Mouse (Mus musculus) stomach, embryonic 16.5 days (tissue): Measurements from ENCODE around the gene Nxnl2. TPM values are rescaled to one million over a fixed set of nuclear protein-coding genes. Genes with fewer than 3 reads are reported as not detected.

Source experiments
- ATAC-seq: fragments of 200-750 bp; cut with Nextera tagmentation; 2 replicates; pipeline ENCODE4 v1.8.0; 2017; ENCODE audit warnings: moderate number of reproducible peaks, moderate TSS enrichment; ENCODE audit not compliant: insufficient read depth, low FRiP score
- H3K27ac ChIP-seq: fragments of 300-500 bp; sonication (generic); 2 replicates; pipeline ENCODE4 v1.5.1; 2014; ENCODE audit warnings: low read length
- H3K27me3 ChIP-seq: fragments of 300-500 bp; sonication (generic); 2 replicates; pipeline ENCODE4 v1.6.1; 2014; ENCODE audit warnings: low read length, control low read depth, mixed read lengths; ENCODE audit not compliant: control insufficient read depth, insufficient read depth
- H3K36me3 ChIP-seq: fragments of 300-500 bp; sonication (generic); 2 replicates; pipeline ENCODE4 v1.6.1; 2014; ENCODE audit warnings: low read length; ENCODE audit not compliant: control insufficient read depth, insufficient read depth
- H3K4me1 ChIP-seq: fragments of 300-500 bp; sonication (generic); 2 replicates; pipeline ENCODE4 v1.6.1; 2014; ENCODE audit warnings: low read length, control low read depth, mixed read lengths; ENCODE audit not compliant: control insufficient read depth, insufficient read depth
- H3K4me2 ChIP-seq: fragments of 300-500 bp; sonication (generic); 2 replicates; pipeline ENCODE4 v1.6.1; 2014; ENCODE audit warnings: low read depth, low read length, mixed read lengths
- H3K4me3 ChIP-seq: fragments of 300-500 bp; sonication (generic); replicated peaks from 2 replicates; pipeline ENCODE4 v1.5.1; 2014; ENCODE audit warnings: mild to moderate bottlenecking, low read length
- H3K9ac ChIP-seq: fragments of 300-500 bp; sonication (generic); 2 replicates; pipeline ENCODE4 v1.6.1; 2014; ENCODE audit warnings: low read length
- H3K9me3 ChIP-seq: fragments of 300-500 bp; sonication (generic); replicated peaks from 2 replicates; pipeline ENCODE4 v1.6.1; 2016; ENCODE audit warnings: low read length, control low read depth; ENCODE audit not compliant: control insufficient read depth
- WGBS: fragments of 180-500 bp; shearing (Covaris S2); extraction: QIAGEN DNeasy Blood & Tissue Kit; methylation state at CpG from one replicate; pipeline ENCODE4 v1.1.7; 2014; 5-methylcytosine and 5-hydroxymethylcytosine counted together
- polyA plus RNA-seq: library from polyadenylated mRNA; unstranded; fragments of >200 nt; fragmentation: Nextera tagmentation; extraction: Ambion mirVana; gene quantifications from 2 replicates; pipeline ENCODE4 v1.2.1, GENCODE M21; 2015

The Nxnl2 gene
- polyA plus RNA-seq, 1 experiment from 2014 or later, result 1.5 TPM

- no peaks in the 10 kb centered on the region for H3K36me3 ChIP-seq
- no peaks in the 10 kb centered on the region for H3K27me3 ChIP-seq
- H3K4me1 ChIP-seq, result no peaks in the 10 kb centered on the region
- H3K27ac ChIP-seq, result no peak overlapping the region
- H3K4me2 ChIP-seq, result no peak overlapping the region
- H3K9ac ChIP-seq, result no peak overlapping the region
- no peak for ATAC-seq
- no peak overlapping the region for H3K4me3 ChIP-seq
- H3K9me3 ChIP-seq, result no peaks in the 10 kb centered on the region
- 65% methylated on average over 2 of the region's 2 CpGs for WGBS
These were observed 9.2 kb upstream of the Nxnl2 start for GRCm38 (mm10) chr13:51161672-51162071.

DNA sequence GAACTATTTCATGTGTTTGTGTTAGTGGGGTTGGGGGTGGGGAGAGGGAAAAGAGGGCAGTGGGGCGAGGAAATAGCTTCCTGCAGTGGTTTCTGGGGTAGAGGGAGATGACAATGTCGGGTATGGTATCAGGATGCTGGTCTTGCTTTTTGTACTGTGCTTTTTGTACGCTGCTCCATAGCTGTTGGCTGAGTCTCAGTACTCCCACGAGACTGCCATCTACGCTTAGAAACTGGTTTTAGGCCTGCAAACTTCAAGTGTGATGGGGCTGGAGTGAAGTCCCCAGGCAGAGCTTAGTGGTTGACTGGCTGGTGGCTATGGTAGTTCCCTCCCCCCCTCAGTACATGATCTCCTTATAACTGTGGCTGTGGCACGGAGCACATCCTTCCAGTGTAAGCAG is 8.6 kb upstream of the Nxnl2 start:
- 79% methylated on average over 6 of the region's 6 CpGs for WGBS
- Histone ChIP-seq H3K9ac (no peak overlapping the region), H3K4me1 (no peaks in the 10 kb centered on the region), H3K9me3 (no peaks in the 10 kb centered on the region), H3K4me2 (no peak overlapping the region), H3K36me3 (no peaks in the 10 kb centered on the region), H3K4me3 (no peak overlapping the region), H3K27me3 (no peaks in the 10 kb centered on the region), H3K27ac (no peak overlapping the region)
- no peak for ATAC-seq

GRCm38 (mm10) chr13:51166711-51167110 is 4.1 kb upstream of the Nxnl2 start:
- H3K9me3 ChIP-seq, result no peaks in the 10 kb centered on the region
- peaks cover 10% of the 10 kb centered on the region for H3K4me1 ChIP-seq
- no peaks in the 10 kb centered on the region for H3K36me3 ChIP-seq
- peaks cover 7% of the 10 kb centered on the region; the same call in 1 of the 2 replicates for H3K27me3 ChIP-seq
- H3K4me2 ChIP-seq, result no peak overlapping the region
- no peak overlapping the region for H3K27ac ChIP-seq
- H3K4me3 ChIP-seq, result no peak overlapping the region
- ATAC-seq, result no peak
- 54% methylated on average over 11 of the region's 11 CpGs for WGBS
- H3K9ac ChIP-seq, result no peak overlapping the region

DNA sequence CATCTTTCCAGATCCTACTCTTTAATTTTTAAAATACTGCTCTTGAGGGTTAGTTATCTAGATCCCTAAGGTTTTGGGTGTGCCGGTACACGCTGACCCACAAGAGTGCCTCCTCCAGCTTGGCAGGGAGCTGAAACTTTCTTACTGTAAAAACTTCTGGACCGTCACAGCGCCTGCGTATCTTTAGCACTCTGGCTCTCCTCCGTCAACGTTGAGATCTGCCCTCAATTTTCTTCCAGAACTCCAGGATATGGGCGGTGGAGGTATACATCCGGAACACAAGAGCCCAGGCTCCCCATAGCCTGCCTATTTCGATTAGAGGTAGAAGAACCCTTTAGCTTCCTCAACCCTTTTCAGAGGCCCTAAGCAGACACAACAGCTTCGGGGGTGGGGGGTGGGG is 607 bp upstream of the Nxnl2 start:
- H3K9ac ChIP-seq, result no peak overlapping the region
- no peak overlapping the region for H3K27ac ChIP-seq
- H3K4me3 ChIP-seq, result peak overlapping the region; percentile 53
- H3K27me3 ChIP-seq, result peaks cover 16% of the 10 kb centered on the region; the same call in 1 of the 2 replicates
- ATAC-seq, result no peak
- H3K4me2 ChIP-seq, result peak overlapping the region; percentile 98
- H3K36me3 ChIP-seq, result no peaks in the 10 kb centered on the region
- no peaks in the 10 kb centered on the region for H3K9me3 ChIP-seq
- H3K4me1 ChIP-seq, result peaks cover 10% of the 10 kb centered on the region
- 34% methylated on average over 11 of the region's 11 CpGs for WGBS

DNA sequence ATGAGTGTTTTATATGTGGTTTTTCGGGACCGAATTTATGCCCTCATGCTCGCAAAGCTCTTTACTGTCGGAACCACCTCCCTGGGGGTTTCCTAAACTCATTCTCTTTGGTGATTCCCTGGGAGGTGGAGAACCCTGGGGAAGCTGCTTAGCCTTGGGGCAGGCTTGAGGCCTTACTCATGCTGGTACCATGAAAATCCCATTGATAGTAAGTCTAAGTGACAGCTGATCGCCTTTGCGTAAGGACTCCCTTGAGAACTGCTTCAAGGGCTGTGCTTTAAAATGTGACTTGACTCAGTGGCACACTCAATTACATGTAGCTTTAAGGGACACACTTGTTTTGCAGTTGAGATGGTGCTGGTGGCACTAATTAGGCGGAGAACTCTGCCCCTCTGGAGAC is 1.8 kb downstream of the Nxnl2 start:
- no peak overlapping the region for H3K27ac ChIP-seq
- no peak overlapping the region for H3K9ac ChIP-seq
- no peak for ATAC-seq
- 92% methylated on average over 7 of the region's 7 CpGs for WGBS
- H3K4me2 ChIP-seq, result no peak overlapping the region
- peaks cover 10% of the 10 kb centered on the region for H3K4me1 ChIP-seq
- H3K9me3 ChIP-seq, result no peaks in the 10 kb centered on the region
- no peaks in the 10 kb centered on the region for H3K36me3 ChIP-seq
- H3K27me3 ChIP-seq, result peaks cover 16% of the 10 kb centered on the region; the same call in 1 of the 2 replicates
- H3K4me3 ChIP-seq, result no peak overlapping the region

DNA sequence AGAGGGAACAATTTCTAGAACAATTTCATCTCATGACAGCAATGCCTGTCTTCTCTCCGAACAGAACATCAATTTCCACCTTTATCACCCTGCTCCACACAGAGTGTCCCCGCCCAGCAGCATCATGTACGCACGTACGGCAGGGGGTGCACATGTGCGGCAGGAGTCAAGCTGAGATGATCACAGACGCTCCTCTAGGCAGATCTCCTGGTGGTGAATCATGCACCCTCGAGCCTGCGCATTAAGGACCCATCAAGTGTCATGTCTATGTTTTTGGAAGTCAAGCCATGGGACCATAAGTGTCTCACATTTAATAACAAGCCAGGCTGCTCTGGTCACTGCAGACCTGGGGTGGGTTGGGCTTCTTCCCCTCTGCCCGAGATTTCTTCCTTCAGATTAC is 8.1 kb downstream of the Nxnl2 start:
- Histone ChIP-seq H3K27me3 (no peaks in the 10 kb centered on the region), H3K4me3 (no peak overlapping the region), H3K4me1 (no peaks in the 10 kb centered on the region), H3K27ac (no peak overlapping the region), H3K9me3 (no peaks in the 10 kb centered on the region), H3K9ac (no peak overlapping the region), H3K36me3 (no peaks in the 10 kb centered on the region), H3K4me2 (no peak overlapping the region)
- ATAC-seq, result no peak
- 79% methylated on average over 10 of the region's 10 CpGs for WGBS

DNA sequence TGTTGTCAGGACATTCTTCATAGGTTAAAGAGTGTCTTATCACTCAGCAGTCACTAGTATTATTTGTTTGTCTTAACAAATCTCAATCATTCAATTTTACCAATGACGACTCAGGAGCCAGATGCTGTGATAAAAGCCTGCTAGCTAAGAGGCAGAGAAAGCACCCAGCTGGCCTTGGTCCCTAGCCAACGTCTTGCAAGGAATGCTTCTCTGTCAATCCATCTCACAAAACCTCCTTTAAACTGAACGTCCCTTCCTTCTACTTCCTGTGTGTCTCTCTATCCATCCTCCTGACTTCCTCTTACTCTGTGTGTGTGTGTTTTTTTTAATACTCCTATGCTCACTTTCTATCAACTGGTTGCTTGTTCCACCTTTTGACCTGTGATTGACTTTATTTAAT is 8.5 kb downstream of the Nxnl2 start:
- no peak overlapping the region for H3K4me2 ChIP-seq
- no peak overlapping the region for H3K4me3 ChIP-seq
- H3K36me3 ChIP-seq, result no peaks in the 10 kb centered on the region
- no peaks in the 10 kb centered on the region for H3K27me3 ChIP-seq
- 21% methylated on average over 3 of the region's 3 CpGs for WGBS
- H3K9ac ChIP-seq, result no peak overlapping the region
- no peaks in the 10 kb centered on the region for H3K9me3 ChIP-seq
- H3K27ac ChIP-seq, result no peak overlapping the region
- ATAC-seq, result no peak
- H3K4me1 ChIP-seq, result no peaks in the 10 kb centered on the region

DNA sequence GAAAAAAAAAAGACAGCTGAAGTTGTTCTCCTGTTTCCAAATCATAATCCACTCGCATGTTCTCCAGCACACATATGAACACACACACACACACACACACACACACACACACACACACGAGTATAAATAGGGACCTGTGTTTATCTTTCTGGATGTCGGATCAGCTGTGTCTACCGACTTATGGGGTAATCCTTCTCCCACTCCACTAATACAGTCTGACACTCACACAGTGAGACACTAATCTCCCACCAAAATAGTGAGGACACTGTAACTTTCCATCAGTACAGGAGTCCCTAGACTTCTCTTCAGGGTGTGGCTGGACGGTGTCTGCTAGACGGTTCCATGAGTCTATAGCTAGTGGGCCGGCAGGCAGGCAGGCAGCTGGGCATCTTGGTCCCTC is 11.4 kb downstream of the Nxnl2 start:
- no peak for ATAC-seq
- H3K9ac ChIP-seq, result no peak overlapping the region
- WGBS, result 66% methylated on average over 7 of the region's 7 CpGs

DNA sequence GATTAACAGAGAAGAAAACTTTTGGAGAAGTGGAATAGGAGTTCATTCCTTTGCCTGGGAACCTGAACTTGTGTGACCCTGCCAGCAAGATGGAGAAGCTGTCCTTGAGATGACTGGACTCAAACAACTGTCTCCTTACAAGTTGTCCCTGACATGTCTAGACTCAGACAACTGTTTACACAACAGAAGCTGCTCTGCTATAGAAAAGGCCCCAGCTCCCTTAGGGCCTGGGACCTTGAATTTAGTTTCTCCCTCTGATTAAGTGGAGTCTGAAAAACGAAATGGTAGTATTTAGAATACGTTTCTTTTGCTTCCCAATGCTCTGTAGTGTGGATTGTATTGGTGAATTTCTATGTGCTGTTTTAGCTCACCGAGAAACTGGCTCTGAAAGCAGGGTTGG is 14.1 kb downstream of the Nxnl2 start:
- ATAC-seq, result no peak
- H3K9me3 ChIP-seq, result no peaks in the 10 kb centered on the region
- no peak overlapping the region for H3K27ac ChIP-seq
- no peak overlapping the region for H3K4me3 ChIP-seq
- no peaks in the 10 kb centered on the region for H3K27me3 ChIP-seq
- no peaks in the 10 kb centered on the region for H3K4me1 ChIP-seq
- no peak overlapping the region for H3K4me2 ChIP-seq
- H3K9ac ChIP-seq, result no peak overlapping the region
- H3K36me3 ChIP-seq, result no peaks in the 10 kb centered on the region
- 68% methylated on average over 3 of the region's 3 CpGs for WGBS

More for the DNA sequence above, 11.4 kb downstream of the Nxnl2 start:
- H3K4me2 ChIP-seq, result no peak overlapping the region
- no peaks in the 10 kb centered on the region for H3K9me3 ChIP-seq
- no peaks in the 10 kb centered on the region for H3K27me3 ChIP-seq
- no peaks in the 10 kb centered on the region for H3K4me1 ChIP-seq
- H3K36me3 ChIP-seq, result no peaks in the 10 kb centered on the region
- H3K4me3 ChIP-seq, result no peak overlapping the region
- no peak overlapping the region for H3K27ac ChIP-seq

DNA sequence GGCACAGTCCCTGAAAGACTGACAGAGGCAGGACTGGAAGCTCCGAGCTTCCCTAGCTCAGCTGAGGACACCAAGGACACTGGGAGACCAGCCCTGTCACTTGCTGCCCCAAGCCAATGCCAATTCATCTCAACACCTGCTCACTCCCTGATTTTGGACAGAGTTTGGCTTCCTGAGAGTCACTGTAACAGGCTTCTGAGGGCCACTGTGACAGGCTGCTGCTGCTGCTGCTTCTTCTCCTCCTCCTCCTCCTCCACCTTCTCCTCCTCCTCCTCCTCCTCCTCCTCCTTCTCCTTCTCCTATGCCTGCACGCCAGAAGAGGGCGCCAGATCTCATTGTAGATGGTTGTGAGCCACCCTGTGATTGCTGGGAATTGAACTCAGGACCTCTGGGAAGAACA is 19.5 kb downstream of the Nxnl2 start:
- WGBS, result 62% methylated on average over 3 of the region's 3 CpGs
- Histone ChIP-seq H3K36me3 (no peaks in the 10 kb centered on the region), H3K9ac (no peak overlapping the region), H3K4me3 (no peak overlapping the region), H3K4me2 (no peak overlapping the region), H3K27ac (no peak overlapping the region), H3K27me3 (no peaks in the 10 kb centered on the region), H3K9me3 (no peaks in the 10 kb centered on the region), H3K4me1 (no peaks in the 10 kb centered on the region)
- ATAC-seq, result no peak
